Mouse (Mus musculus) cortical plate, adult 2 months (tissue): ENCODE measurements around the gene Prr5. TPM values are rescaled to one million over a fixed set of nuclear protein-coding genes. Genes with fewer than 3 reads are reported as not detected.

Source experiments
- H3K27ac ChIP-seq: fragments of 200-500 bp; 2 replicates; pipeline ENCODE4 v1.5.1; 2012; ENCODE audit warnings: low read length, control low read depth, inconsistent platforms; ENCODE audit not compliant: insufficient read depth
- H3K4me1 ChIP-seq: fragments of 200-500 bp; 2 replicates; pipeline ENCODE4 v1.6.1; 2011; ENCODE audit warnings: low read length; ENCODE audit not compliant: control insufficient read depth, insufficient read depth
- H3K4me3 ChIP-seq: fragments of 200-500 bp; 2 replicates; pipeline ENCODE4 v1.5.1; 2011; ENCODE audit warnings: mild to moderate bottlenecking, low read length, control low read depth; ENCODE audit not compliant: insufficient read depth
- CTCF ChIP-seq: fragments of 200-500 bp; IDR thresholded peaks from 2 replicates; pipeline ENCODE4 v1.5.1; 2011; ENCODE audit warnings: mild to moderate bottlenecking, control low read depth, low read length; ENCODE audit not compliant: insufficient read depth; ENCODE audit errors: extremely low read depth
- POLR2A ChIP-seq: fragments of 200-500 bp; IDR thresholded peaks from 2 replicates; pipeline ENCODE4 v1.6.1; 2011; ENCODE audit warnings: mild to moderate bottlenecking, low read length, control low read depth; ENCODE audit not compliant: insufficient read depth; ENCODE audit errors: extremely low read depth
- polyA plus RNA-seq: library from polyadenylated mRNA; depleted of rRNA; stranded (reverse); fragments of >200 nt; gene quantifications from 2 replicates; pipeline ENCODE4 v1.2.3, GENCODE M21; 2012

Prr5 gene
- polyA plus RNA-seq, 1 experiment = 10.1 TPM

- TF ChIP-seq CTCF (no peak), POLR2A (no peak)
- H3K4me3 ChIP-seq = peak overlapping the region; percentile 39; the same call in 1 of the 2 replicates
- no peaks in the 10 kb centered on the region for H3K4me1 ChIP-seq
- 0 out of 2 replicates have a peak overlapping the region, but pooled peaks have one; percentile 65 for H3K27ac ChIP-seq
Measured at GRCm38 (mm10) chr15:84664542-84665460, 4.6 kb upstream of the Prr5 start.

GRCm38 (mm10) chr15:84665662-84666061, 3.8 kb upstream of the Prr5 start:
- TF ChIP-seq POLR2A = no peak
- TF ChIP-seq CTCF = no peak
- H3K27ac ChIP-seq = peak overlapping the region; percentile 65; the same call in 1 of the 2 replicates

DNA sequence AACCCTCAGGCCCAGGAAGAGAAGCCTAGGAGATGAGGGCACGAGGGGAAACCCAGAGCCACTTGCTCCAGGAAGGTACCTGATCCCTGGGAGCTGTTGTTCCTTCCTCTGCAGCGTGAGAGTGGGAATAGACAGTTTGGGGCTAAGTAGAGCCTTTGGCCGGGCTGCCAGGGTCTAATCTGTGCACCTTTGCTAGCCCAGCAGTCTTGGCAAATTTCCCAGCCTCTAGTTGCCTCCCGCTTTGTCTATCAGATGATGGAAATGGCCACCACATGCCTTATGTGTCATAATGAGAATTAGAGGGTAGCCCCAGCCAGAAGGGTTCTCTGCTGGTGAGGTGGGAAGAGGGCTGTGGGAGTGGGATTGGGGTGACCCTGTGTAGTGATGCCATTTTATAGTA, 3.4 kb upstream of the Prr5 start:
- H3K27ac ChIP-seq = no peak overlapping the region
- no peaks in the 10 kb centered on the region for H3K4me1 ChIP-seq
- TF ChIP-seq POLR2A = no peak
- no peak for TF ChIP-seq CTCF
- no peak overlapping the region for H3K4me3 ChIP-seq

More at GRCm38 (mm10) chr15:84665662-84666061, 3.8 kb upstream of the Prr5 start:
- Histone ChIP-seq H3K4me1 (no peaks in the 10 kb centered on the region), H3K4me3 (no peak overlapping the region)

- TF ChIP-seq CTCF (no peak), POLR2A (no peak)
- Histone ChIP-seq H3K27ac (no peak overlapping the region), H3K4me1 (no peaks in the 10 kb centered on the region), H3K4me3 (no peak overlapping the region)
Measured at GRCm38 (mm10) chr15:84667601-84668000, 1.8 kb upstream of the Prr5 start.

GRCm38 (mm10) chr15:84669771-84670656, 594 bp downstream of the Prr5 start:
- no peak overlapping the region for H3K27ac ChIP-seq
- no peaks in the 10 kb centered on the region for H3K4me1 ChIP-seq
- H3K4me3 ChIP-seq = no peak overlapping the region
- TF ChIP-seq CTCF = no peak
- no peak for TF ChIP-seq POLR2A

DNA sequence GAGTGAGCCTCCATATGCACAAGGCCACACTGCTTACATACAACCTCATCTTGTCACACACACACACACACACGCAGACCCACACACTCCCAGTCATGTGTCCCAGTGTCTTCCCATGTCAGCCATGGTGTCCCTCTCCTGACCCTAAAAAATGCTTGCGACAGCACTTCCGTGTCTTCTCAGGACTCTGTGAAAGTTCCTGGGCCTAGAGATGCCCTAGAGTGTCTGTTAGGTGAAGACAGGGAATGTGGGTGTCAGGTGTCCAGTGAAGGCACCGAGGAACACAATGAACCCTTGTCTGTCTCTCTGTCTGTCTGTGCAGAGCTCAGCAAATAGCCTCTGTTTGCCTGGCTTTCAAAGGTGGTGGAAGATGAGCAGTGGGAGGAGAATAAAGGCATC, 1.2 kb downstream of the Prr5 start:
- Histone ChIP-seq H3K27ac (no peak overlapping the region), H3K4me3 (no peak overlapping the region), H3K4me1 (no peaks in the 10 kb centered on the region)
- TF ChIP-seq CTCF = no peak
- no peak for TF ChIP-seq POLR2A

DNA sequence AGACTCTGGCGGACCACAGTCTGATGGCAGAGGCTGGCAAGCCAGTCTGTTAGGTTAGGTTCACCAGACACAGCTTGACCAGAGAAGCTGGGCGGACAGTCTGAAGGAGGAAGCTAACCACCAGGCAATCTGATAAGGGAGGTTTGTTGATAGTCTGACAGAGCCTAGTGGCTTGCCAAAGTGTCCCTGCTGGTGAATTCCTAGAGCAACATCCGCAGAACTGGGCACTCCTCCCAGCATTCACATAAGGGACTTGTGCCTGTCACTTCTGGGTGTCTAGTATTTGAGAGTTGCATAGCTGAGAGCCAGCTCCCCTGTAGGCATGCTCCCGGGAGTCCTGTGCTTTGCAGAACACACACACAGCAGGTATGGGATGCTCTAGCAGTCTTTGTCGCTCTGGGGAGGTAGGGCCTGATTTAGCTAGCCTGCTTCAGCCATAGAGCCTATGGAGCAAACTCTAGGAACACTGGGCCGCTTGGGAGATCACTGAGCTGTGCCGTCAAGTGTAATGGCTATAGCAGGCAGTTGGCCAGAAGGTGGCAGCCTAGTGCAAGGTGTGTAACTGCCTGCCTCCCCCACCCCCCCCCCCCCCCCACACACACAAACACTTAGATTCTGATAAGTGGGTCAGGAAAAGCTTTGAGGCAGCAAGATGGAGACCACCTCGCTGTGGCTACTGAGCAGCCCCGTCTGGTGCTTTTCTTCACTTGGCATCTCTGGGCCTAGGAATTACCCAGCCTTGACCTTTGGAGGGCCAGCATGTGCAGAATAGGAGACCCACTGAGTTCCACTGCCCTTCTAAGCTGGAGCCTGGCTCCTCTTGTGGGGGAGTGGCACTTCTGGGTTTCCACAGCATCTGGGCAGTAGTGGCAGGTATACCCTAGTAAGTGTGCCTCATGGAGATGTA, 2.2 kb downstream of the Prr5 start:
- H3K4me1 ChIP-seq = no peaks in the 10 kb centered on the region
- no peak overlapping the region for H3K27ac ChIP-seq
- no peak overlapping the region for H3K4me3 ChIP-seq
- TF ChIP-seq CTCF (peak; percentile 50), POLR2A (no peak)

- H3K4me1 ChIP-seq = no peaks in the 10 kb centered on the region
- no peak for TF ChIP-seq POLR2A
- TF ChIP-seq CTCF = no peak
- no peak overlapping the region for H3K27ac ChIP-seq
- no peak overlapping the region for H3K4me3 ChIP-seq
Measured at GRCm38 (mm10) chr15:84672308-84672615, 2.8 kb downstream of the Prr5 start.

DNA sequence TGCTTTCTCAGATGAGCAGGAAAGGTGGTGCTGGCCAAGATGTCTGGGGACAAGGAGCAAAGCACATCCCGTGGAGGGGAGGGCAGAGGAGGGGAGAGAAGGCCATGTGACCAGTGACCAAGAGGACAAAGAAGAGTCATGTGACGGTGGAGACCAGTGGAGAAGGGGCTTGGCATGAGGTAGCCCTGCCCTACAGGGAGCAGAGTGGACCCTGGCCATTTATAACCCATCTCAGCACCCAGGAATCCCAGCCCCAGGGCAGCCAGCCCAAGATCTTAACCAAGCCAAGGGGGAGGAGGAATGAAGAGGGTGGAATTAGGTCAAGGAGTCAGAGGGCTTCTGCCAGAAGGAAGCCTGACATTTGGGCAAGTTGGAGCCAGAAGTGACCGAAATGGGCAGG, 3.2 kb downstream of the Prr5 start:
- H3K4me1 ChIP-seq = no peaks in the 10 kb centered on the region
- H3K4me3 ChIP-seq = no peak overlapping the region
- H3K27ac ChIP-seq = no peak overlapping the region
- TF ChIP-seq CTCF (no peak), POLR2A (no peak)
